Mouse (Mus musculus): ENCODE results near the gene Scarb1. TPM values are rescaled to one million over a fixed set of nuclear protein-coding genes. Genes with fewer than 3 reads are reported as not detected.

Gene Scarb1
- total RNA-seq, 1 experiment from 2014 or later, result 11.4 TPM

DNA sequence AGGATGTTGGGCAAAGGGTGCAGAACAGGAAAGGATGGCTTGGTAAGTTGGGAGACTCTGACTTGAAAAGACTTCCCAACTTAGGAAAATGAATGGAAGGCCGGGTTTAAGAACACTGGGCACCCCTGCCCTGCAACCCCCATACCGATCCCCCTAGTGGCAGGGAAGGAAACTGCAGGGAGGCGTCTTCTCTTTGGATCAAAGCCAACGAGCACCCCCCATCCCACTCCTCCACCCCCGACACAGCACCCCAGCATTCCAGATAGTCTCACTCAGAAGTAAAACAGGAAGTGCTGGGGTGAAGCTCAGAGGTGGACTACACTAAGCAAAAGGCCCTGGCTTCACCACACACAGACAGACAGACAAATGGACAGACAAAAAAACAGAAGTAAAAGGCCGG lies 62.6 kb downstream of the Scarb1 start:
- no peak for ATAC-seq (ENCODE audit: extremely low read depth, insufficient number of reproducible peaks, low FRiP score, poor library complexity, severe bottlenecking)

DNA sequence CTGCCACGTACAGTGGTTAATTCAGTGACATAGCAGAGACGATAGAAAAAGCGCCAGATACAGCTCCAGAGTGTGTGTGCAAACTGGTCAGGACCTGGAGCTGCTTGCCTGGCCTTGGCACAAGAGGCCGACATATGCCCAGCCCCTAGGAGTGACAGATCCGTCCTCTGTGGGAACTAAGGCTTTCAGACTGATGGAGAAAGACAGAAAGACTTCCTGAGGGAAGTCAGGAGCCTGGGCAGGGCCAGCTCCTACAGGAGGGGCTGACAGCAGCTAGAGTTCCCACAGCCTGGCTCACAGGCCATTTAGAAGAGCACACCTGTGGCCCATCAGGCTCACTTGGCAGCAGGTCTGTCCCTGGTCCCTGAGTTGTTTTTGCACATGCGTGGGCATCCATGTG lies 63.6 kb downstream of the Scarb1 start:
- ATAC-seq (ENCODE audit: extremely low read depth, insufficient number of reproducible peaks, low FRiP score, poor library complexity, severe bottlenecking), result no peak

DNA sequence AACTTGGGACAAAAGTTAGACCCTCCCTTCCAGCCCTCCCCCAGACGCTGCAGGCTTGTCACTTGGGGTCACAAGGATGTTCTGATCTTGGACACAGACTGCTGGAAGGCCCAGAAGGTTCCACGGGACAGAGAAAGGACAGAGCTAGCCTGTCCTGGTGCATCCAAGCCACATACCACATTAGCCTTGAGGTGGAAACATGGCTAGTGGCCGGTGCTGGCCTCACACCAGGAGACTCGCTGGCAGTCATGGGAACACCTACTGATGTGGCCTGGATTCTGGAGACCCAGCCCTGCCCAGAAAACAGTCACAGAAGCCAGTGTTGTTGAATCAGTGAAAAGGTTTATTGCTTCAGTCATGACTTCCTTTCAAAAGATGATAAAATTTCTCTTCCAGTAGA lies 64.1 kb downstream of the Scarb1 start:
- ATAC-seq (ENCODE audit: extremely low read depth, insufficient number of reproducible peaks, low FRiP score, poor library complexity, severe bottlenecking), result no peak

DNA sequence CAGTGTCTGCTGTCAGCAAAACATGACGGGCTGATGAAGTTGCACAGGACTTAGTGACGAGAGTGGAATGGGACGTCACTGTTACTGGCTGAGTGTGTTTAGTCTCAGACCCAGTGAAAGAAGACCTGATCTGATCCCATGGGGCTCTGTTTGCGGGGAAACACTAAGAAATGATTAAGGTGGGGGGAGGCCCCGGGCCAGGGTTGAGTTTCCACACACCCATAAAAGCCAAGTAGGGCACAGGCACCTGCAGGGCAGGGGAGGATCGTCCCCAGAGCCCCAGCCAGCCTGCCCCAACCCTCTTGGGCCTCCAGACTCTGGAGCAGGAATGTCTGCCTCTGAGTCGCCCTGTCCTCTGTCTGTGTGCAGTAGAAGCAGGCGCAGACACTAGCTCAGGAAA lies 65.6 kb downstream of the Scarb1 start:
- no peak for ATAC-seq (ENCODE audit: extremely low read depth, insufficient number of reproducible peaks, low FRiP score, poor library complexity, severe bottlenecking)

DNA sequence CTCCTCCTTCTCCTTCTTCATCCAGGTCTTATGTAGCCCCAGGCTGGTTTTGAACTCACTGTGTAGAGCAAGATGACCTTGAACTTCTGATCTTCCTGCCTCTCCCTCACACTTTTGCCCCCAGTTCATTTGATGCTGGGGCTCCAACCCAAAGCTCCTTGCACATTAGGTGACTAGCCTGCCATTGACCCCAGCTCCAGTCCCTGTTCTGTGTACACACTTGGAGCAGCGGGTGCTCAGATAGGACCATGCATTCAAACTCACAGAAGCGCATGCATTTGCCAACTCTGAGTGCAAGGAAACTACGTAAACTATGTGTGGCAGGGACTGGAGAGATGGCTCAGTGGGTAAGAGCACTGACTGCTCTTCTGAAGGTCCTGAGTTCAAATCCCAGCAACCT lies 66.1 kb downstream of the Scarb1 start:
- no peak for ATAC-seq (ENCODE audit: extremely low read depth, insufficient number of reproducible peaks, low FRiP score, poor library complexity, severe bottlenecking)

DNA sequence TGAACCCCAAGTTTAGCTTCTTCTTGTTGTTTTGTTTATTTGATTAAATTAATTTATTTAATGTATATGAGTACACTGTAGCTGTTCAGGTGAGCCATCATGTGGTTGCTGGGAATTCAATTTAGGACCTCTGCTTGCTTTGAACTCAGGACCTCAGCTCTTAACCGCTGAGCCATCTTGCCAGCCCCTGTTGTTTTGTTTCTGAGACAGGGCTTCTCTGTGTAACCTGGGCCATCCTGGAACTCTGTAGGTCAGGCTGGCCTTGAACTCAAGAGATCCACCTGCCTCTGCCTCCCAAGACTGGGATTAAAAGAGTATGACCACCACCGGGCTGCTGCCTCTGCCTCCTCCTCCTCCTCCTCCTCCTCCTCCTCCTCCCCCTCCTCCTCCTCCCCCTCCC lies 66.7 kb downstream of the Scarb1 start:
- no peak for ATAC-seq (ENCODE audit: extremely low read depth, insufficient number of reproducible peaks, low FRiP score, poor library complexity, severe bottlenecking)

DNA sequence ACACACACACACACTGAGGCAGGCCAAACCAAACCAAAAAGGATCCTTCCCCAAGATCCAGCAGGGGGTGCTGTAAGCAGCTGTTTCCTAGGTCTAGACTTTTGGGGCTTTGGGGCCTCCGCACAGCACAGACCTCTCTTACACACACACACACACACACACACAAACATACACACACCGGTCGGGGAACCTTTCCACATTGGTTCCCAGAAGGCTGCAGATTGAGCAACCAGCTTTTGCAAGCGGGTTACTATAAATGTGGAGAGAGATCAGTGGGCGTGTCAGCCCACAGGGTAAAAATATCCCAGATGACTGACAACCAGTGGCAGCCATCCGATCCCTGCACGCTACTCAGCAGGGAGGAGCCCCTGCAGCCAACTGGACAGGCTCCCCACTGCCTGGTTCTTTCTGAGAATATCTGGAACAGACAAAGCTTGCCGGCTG lies 67.2 kb downstream of the Scarb1 start:
- peak; percentile 42; the same call in 1 of the 2 replicates for ATAC-seq (ENCODE audit: extremely low read depth, insufficient number of reproducible peaks, low FRiP score, poor library complexity, severe bottlenecking)

DNA sequence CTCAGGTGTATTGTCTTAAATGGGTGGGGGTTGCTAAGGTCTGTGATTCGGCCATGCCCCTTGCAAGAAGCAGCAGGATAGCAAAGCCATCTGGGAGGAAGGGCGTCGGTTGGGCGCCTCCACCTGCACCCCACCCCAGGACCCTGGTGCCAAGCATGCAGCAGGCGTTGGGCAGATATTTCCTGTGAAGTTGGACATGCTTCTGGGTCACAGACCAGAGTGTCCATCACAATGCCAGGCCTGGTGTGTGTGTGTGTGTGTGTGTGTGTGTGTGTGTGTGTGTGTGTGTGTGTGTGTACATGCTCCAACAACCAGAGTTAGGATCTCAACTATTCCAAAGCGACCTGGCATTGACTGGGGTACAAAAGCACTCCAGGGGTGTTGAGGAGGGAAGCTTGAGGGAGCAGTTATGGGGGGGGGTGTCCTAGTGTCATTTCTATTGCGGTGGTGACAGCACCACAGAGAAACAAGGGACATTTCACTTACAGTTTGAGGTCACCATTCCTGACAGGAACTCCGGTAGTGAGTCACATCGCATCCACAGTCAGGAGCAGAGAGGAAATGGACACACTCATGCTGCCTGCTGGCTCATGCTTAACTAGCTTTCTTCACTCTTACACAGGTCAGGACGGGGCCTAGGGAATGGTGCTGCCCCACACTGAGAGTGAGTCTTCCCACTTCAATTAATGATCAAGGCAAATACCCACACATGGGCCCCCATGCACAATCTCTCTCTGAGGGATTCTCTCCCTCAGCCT lies 68.5 kb downstream of the Scarb1 start:
- no peak for ATAC-seq (ENCODE audit: extremely low read depth, insufficient number of reproducible peaks, low FRiP score, poor library complexity, severe bottlenecking)

DNA sequence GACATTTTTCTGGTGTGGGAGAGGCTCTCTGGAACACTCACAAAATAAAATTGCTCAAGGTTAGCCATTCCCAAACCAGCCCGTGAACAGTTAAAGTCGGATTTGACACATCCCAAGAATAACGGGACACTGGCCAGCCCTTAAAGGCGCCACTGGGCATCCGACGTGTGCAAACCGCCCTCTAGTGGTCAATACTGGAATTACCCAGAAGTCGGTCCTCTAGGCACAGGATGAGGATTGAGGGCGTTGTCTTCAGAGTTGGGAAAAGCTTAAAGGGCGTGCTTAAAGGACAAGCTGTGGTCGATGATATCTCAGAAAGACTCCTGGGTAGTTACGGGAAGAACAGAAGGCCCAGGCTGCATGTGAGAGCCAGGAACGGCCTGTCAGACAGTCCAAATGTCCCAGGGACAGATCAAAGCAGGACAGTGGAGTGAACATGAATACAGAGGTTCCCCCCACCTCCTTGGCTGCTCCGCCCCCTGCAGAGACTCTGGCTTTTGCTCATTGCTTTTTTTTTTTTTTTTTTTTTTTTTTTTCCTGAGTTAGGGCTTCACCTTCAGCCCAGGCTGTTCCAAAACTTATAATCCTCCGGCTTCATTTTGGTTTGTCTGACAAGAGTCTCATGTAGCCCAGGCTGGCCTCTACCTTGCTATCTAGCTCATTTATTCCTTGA lies 69.2 kb downstream of the Scarb1 start:
- peak; percentile 52; the same call in 1 of the 2 replicates for ATAC-seq (ENCODE audit: extremely low read depth, insufficient number of reproducible peaks, low FRiP score, poor library complexity, severe bottlenecking)

DNA sequence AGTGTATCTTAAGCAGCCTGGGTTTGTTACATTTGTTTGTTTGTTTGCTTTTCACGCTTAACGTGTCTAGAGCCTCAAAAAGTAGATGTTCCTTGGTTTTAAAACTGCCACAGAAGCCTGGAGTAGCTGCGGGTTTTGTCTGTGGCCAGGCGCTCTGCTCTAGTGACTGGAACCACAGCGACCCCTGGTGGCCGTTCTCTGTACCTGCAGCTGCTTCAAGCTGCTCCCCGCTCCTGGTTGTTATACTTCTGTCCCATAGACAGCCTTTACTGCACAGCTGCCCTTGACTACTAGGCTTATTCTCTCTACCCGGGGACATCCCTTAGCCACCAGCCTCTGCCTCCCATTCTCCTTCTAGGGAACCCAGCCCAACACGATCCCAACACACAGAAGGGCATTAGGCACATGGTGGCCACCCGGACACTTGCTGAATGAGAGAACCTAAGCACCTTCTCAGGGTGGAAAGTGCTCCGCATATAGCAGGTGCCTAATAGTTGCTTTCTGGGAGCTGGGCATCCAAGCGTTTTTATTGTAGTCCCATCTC lies 70.2 kb downstream of the Scarb1 start:
- ATAC-seq (ENCODE audit: extremely low read depth, insufficient number of reproducible peaks, low FRiP score, poor library complexity, severe bottlenecking), result peak; percentile 53

DNA sequence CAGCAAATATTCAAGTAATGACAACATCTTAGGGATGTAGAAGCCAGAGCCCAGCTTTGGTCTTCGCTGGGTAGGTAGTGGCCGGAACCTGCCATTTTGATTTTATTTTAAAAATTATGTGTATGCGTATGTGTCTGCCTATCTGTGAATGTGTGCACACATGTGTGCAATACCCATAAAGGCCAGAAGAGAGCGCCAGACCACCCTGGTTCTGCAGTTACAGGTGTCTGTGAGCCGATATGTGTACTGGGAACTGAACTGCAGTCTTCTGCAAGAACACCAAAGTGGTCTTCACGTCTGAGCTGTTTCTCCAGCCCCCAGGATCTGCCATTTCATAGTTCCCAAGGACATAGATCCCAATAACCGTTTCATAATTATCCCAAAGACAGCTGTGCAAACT lies 71.1 kb downstream of the Scarb1 start:
- no peak for ATAC-seq (ENCODE audit: extremely low read depth, insufficient number of reproducible peaks, low FRiP score, poor library complexity, severe bottlenecking)

DNA sequence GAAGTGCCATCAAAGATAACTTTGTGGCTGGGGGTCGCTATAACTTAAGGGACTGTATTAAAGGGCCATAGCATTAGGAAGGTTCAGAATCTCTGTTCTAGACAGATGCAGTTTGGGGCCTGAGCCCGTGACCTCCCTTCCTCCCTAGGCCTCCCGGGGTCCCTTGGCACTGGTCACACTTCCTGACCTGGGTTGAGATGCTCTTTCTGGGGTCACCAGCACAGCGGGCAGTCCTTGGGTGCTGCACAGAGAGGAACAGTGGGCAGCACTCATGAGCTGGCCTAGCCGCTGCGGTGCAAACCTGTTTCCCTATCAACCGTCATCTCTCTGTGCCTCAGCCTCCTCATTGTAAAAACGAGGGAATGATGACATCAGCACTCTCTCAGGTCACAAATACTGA lies 71.5 kb downstream of the Scarb1 start:
- ATAC-seq (ENCODE audit: extremely low read depth, insufficient number of reproducible peaks, low FRiP score, poor library complexity, severe bottlenecking), result no peak

DNA sequence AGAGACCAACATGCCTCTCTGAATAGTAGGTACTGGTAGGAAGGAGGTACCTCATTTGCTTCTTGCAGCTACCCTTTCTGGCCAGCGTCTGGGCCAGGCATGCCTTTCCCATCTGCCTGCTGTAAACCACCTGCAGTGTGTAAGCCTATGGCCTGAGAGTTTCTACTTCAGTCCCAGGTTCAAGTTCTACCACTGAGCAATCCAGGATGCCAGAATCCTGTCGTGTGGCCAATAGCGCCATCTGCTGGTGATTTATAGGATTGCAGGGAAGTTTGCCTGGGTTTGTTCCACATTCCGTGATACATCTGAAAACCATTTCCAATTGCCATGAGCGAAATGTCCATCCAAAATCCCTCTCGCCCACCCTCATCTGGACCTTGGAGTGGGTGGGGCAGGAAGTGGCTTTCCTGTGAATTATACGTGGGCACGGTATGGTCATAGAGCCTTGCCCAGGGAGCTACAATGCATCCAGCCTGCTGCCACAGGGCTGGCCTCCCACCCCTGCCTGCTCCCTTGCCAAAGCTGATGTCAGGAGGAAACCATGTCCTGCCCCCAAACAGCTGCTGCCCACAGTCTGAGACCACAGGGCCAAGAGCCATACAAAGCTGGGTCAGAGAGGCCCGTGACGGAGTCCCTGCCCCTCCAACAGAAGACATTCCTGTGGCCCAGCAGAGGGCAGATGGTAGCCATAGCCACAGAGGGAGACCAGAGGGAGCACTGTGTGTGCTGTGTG lies 72.7 kb downstream of the Scarb1 start:
- peak; percentile 30; the same call in 1 of the 2 replicates for ATAC-seq (ENCODE audit: extremely low read depth, insufficient number of reproducible peaks, low FRiP score, poor library complexity, severe bottlenecking)

DNA sequence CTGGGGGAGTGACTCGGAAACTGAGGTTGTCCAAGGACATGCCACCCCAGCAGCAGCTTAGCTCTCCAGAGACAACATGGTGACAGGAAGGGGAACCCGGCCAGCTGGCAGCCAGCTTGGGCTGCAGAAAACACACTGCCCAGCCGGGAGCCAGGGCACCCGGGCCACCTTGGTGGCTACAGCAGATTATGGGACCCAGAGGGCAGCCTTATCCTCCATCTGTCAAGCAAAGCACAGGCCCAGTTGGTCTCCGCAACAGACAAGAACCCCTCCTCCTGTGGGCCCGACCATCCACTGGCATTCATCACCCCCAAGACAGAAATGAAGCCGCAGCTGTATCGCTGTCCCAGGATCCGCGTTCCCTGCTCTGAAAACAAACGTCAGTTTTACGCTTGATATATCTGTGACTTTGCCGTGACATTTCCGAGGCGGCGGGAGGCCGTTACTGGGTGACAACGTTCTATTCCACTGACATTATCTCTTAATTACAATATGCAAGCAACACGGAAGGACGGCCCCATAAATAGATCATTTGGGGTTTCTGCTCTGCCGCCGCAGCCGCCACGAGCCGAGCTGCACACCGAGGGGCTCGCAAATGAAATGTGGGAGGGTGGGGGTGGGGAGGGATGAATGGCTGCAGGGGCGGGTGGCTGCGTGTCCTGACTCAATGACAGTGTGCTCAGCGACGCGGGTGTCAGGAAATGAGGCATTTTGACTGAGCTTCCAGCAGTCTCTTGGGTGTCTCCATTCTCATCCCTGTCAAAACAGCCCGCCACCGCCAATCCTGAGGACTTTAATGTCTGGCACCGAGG lies 73.5 kb downstream of the Scarb1 start:
- ATAC-seq (ENCODE audit: extremely low read depth, insufficient number of reproducible peaks, low FRiP score, poor library complexity, severe bottlenecking), result no peak

DNA sequence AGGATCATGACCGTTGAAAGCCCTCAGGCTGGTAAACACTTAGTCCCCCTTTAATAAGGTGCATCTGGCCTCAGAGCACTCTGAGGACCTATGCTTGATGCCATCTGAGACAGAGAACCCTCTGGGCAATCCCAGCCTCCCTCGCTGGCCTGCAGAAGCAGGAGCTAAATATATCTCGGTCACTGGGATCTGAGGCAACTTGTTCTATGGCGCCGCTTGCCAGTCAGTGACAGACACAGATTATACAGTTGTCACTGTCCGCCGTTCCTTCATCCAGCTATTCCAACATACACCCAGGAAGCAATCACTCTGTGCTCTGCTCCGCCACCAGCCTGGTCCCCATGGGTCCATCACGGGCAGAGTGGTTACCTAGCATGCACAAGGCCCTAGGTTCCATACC lies 74.8 kb downstream of the Scarb1 start:
- ATAC-seq (ENCODE audit: extremely low read depth, insufficient number of reproducible peaks, low FRiP score, poor library complexity, severe bottlenecking), result no peak

DNA sequence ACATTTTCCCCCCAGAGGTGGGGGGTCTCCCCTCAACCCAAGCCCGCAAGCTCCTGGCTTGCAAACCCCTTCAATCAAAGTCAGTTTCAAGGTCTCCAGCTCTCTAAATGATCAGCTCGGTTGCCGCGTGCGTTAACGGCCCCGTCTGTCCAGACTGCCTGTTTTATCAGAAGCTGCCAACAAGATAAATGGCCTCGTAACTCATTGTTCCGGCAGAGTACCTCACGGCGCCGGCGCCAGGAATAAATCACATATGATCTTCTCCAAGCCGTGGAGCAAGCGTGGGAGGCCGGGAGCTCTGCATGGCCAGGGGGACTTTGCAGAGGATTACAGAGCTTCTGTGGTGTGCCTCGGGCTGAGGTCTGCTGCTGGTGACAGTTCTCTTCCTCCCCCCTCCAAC lies 76.2 kb downstream of the Scarb1 start:
- ATAC-seq (ENCODE audit: extremely low read depth, insufficient number of reproducible peaks, low FRiP score, poor library complexity, severe bottlenecking), result no peak

DNA sequence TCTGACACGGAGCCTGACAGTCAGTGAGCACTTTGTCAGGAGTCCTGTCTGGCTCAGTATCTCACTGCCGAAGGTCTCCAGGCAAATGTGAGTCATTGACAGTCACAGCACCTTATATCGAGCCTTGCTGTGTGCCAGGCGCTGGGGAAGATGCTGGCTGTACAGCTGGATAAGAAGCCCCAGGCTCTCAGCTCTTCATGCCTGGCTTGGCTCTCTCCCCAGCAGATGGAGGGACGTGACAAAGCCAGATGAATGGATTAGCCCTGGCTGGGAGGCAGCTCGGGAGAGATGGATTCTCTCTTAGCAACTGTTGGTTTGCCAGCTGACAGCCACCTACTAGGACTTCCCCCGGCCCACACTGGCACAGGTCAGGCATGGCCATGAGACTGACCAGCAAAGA lies 78.3 kb downstream of the Scarb1 start:
- no peak for ATAC-seq (ENCODE audit: extremely low read depth, insufficient number of reproducible peaks, low FRiP score, poor library complexity, severe bottlenecking)

DNA sequence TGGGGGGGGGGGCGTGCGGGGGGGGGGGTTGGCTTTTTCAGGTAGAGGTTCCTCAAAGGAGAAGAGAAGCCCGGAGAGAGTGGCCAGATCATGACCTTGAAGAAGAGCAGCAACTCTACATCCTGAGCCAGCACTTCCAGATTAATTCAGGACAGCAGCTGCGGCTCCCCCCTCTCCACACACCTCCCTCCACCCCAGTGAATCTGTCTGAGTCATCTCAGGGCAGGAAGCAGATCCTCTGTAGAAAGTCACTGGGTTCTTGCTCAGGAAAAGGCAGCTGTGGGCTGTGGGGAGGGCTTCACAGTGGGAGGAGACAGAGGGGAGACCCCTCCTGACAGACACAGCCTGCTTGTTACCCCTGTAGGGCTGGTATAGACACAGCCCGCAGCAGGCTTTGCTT lies 87.0 kb downstream of the Scarb1 start:
- no peak for ATAC-seq (ENCODE audit: extremely low read depth, insufficient number of reproducible peaks, low FRiP score, poor library complexity, severe bottlenecking)

DNA sequence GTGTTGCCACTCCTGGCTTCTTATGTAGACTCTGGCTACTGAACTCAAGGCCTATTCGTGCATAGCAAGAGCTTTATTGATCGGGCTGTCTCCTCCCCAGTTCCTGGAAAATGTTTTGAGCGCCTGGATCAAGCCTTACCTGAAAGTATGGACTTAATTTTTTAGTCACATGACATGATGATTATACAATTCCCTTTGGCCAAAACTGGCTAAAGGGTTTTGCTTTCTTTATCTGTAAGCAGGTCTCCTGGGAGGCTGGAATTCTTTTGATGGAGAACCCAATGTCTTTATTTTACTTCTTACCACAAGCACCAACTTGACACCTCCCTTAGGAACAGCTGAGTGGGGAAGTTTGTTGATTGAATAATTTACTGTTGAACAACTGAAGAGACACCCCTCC lies 87.4 kb downstream of the Scarb1 start:
- no peak for ATAC-seq (ENCODE audit: extremely low read depth, insufficient number of reproducible peaks, low FRiP score, poor library complexity, severe bottlenecking)
